Mouse (Mus musculus): ENCODE measurements at regions not wholly inside any gene's neighbourhood (a gene's known extent, or its start where the extent isn't known, plus 50 kb on each side); places are given as distances from the start of the nearest gene placed in this dataset.
"Not testable (repeated sequence)": the region's sequence is repeated elsewhere in the genome, so short reads cannot be mapped to it uniquely, and the experiment has no call there.

DNA sequence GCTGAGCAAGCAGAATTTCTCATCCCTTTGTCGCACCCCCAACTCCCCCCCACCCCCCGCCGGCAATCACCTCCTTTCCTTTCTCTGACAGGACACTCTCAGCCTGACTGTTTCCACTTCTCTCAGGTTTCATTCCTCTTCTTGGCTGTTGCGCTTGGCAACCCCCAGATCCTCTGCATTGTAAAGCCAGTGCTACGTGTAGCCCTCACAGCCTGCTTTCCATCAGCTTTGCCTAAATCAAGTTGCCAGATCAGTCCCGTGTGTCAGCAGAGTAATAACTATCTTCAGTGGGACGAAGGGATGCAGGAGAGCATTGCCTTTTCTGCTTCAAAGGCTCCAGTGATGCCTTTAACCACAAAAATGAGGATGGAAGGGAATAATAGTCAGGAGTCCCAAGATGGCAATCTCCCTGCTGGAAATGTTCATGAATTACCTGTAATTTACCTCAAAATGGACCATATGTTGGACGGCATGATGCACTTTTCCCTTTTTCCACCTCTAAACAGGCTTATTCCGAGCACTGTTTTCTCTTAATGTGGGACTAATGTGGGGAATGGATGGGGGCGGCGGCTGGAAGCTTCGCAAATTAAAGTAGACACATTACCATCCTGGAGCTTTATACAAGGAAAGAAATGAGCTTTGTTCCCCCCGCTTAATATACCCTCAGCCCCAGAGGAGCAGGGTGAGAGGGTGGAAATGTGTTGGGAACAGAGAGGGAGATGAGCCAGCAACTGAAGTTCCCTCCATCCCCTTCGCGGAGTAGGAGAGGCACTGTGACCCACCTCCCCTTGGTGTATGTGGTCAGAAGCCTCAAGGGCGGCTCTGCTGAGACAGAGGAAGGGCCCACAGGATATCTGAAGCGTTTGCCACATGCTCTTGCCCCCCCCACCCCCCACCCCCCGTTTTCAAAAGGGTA is 168.3 kb upstream of the Npvf start:
- DNase-seq (ENCODE audit: low spot score), result no peak

DNA sequence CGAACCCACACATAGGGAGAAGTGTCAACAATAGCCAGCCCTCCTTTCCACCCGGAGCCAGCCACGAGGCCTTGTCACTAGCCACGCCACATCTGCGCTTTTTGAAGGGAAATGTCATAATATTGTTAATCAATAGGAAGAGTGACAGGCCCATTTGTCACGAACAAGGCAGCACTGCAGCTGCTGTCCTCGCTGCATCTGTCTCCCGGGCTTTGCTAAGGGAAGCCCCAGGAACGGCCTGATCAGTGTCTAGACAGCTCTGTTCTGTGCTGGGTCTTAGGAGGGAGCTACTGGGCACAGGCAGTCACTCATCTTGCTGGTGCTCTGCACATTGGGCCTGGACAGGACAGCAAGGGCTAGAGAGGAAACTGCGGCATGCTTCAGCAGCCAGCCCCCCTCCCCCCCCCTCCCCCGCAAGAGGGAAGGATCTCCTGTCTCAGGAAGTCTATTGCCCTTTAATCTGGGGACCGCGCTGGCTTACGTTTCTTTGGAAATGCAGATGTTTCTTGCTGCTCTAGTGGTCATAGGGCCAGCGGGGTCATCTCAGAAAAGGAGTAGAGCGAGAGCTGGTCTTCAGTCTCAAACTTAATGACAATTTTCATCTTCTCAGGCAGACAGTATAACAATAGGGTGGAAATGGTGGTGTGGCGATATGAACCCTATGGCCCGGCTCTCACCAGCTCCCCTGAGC is 169.1 kb upstream of the Npvf start:
- peak; percentile 33 for DNase-seq (ENCODE audit: low spot score)

DNA sequence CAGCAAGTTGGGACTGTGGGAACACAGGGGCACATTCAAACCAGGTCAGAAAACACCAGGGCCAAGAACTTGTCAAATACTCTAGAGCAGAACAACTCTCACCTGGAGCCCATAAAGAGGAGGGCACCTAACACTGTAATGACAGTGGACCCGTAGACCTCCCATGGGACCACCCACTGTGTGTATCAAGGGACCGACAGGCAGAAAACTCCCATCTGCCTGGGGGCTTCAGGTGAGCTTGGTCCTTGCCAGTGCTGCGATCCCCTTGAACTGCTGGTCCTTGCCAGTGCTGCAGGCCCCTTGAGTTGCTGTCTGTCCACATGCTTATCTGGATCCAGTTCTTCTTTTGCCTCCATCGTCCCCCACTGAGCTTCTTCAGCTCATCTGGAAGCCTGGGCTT is 170.2 kb upstream of the Npvf start:
- no peak for DNase-seq (ENCODE audit: low spot score)

DNA sequence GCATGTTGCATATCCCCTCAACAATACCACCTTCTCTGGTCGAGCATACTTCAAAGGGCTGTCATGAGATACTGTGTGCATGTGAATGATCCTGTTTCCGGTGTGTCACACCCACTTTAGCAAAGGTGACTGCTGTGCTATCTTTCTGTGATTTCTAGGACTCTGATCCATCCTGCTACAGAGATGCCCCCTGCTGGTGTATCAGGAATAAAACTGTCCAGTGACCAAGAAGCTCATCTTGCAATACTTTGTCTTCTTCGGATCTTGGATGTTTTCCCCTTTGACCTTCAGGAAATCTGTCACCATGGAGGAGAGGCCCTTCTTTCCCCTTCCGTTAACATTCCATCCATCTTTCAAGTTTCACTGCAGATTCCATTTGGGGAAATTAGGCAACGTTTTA is 177.5 kb upstream of the Npvf start:
- no peak for DNase-seq (ENCODE audit: low spot score)

DNA sequence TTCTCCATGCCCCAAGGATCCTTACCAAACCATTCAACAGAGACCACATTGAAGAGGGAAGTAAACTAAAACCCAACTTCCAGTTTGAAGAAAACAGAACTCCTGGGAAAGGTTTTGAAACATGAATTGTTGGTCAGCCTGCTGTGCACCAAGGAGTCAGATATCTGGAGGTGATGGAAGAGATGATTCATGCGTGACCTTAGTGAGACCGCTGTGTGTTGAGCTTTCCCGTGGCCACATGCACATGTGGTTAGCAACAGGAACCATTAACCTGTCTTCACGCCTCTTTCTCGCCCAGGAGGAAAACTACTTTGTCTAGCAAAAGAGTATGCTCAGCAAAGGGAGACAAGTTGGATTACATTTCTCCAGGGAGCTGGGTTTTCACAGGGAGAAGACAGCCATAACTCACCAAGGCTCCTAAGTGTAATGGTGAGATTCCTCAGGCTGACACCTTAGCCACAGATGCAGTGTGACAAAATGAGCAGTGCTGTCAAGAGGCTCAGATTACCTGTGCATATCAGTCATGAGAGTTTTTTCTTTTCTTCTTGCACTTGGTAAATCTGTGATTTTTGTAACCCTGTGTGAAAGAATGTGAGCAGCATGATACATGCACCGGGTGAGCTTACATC is 181.9 kb upstream of the Npvf start:
- no peak for DNase-seq (ENCODE audit: low spot score)

DNA sequence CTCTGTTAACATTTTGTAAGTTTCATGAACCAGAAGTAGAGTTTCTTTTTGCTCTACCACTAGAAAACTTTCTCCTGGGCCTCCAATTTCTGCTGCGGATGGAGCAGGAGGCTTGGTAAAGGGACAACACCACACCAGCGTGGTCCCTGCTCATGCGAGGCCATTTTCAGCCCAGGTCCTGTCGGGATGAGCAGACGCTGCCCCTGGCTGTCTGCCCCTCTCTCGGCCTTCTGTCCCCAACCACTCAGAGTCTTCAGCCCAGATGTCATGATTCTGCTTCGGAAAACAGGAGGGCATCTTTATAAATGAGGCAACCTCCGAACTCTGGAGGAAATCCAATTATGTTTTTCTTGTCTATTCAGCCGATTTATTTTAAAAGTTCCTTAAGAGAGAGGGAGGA is 186.6 kb upstream of the Npvf start:
- DNase-seq (ENCODE audit: low spot score), result no peak

DNA sequence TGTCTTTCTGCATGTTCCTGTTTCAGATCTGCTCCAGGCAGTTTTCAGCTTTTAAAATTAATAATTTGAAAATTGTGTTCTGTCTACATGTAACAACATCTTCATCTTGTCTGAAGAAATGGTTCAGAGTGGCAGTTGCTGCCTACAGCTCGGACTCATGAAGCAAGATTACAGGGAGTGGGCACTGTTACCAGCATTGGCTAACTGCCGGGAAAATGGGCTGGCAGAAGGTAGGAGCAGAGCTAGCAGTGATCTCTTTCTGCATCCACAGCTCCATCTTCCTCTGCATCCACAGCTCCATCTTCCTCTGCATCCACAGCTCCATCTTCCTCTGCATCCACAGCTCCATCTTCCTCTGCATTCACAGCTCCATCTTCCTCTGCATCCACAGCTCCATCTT is 191.0 kb upstream of the Npvf start:
- DNase-seq (ENCODE audit: low spot score), result not testable (repeated sequence)

DNA sequence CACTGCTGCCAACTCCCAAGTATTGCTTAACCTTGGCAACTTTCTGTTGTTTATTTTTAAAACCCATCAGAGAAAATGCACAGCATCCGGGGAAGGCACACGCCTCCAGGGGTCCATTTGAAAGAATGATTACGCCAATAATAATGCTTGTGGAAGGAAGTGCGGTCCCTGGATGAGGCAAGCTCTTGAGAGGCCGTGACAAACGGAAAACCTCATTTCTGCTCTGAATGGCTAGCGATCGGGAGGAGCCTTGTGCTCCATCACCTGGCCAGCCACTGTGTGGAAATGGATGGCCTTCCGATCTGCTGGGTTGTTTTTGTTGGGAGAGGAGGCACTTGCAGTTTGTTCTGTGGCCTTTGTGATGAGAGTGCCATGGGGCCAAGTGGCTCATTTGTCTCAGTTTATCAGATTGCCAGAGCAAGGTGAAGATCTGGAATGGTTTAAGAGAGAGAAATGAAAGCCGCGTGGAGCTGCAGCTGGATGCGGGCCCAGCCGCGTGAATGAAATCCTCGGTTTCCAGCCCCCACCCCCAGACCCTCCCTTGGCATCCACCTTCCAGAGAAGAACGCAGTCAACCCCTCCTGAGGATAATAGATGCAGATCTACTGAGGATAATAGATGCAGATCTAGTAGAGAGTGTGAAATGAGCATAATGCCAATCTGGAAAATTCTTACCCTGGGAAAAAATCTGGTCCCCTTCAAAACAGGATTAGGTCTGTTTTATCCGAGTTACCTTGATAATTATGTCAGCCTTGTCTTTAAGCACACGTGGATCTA is 192.7 kb upstream of the Npvf start:
- no peak for DNase-seq (ENCODE audit: low spot score)

DNA sequence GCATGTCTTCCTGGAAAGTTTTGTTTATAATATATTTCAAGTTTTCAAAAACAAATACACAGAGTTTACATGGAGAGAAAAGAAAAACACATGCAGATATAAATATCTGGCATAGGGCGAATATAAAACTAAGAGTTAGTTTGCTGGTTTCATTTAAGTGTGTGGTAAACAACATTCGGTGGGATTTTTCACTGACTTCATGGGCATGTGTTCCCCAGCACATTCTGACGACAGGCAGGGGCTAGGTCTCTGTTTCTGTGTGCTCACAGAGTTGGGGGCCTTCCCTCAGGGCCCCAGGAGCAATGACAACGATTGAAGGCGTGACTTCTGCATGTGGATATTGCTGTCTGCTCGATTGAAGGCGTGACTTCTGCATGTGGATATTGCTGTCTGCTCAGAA is 193.3 kb upstream of the Npvf start:
- DNase-seq (ENCODE audit: low spot score), result no peak

DNA sequence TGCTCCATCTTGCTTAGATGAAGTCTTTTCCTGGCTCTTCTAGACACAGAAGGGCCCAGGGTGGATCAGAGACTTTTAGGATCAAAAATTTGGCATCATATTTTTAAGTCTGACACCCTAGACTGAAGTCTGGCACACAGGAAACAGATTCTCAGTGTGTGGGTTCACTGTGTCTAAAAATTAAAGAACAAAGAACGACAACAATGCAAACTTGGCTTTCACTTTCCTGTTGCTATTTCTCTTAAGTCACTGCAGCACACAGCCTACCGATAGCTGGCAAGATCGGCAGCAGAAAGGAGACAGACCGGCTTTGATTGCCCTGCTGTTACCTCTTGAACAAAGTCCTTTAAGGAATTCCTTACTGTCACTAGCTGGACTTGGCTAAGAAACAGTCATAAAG is 204.9 kb upstream of the Npvf start:
- no peak for DNase-seq (ENCODE audit: low spot score)

DNA sequence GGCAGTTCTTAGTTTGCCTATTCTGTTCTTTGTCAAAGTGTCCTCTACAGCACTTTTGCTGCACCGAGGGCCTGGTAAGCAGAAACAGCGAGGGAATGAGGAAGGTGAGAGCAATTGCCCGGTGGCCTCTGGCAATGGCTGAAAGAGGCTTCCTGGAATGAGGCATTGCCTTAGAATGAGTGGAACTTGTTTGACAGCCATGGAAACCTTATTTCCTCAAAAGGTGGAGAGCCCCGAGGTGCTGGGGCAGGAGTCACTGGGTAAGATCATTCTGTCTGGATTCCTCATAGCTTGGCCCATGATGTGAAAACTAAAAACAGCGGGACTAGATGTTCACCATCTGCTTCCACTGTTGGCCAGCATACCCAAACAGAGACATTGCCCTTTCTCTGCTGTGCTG is 223.8 kb upstream of the Npvf start:
- DNase-seq (ENCODE audit: low spot score), result no peak

DNA sequence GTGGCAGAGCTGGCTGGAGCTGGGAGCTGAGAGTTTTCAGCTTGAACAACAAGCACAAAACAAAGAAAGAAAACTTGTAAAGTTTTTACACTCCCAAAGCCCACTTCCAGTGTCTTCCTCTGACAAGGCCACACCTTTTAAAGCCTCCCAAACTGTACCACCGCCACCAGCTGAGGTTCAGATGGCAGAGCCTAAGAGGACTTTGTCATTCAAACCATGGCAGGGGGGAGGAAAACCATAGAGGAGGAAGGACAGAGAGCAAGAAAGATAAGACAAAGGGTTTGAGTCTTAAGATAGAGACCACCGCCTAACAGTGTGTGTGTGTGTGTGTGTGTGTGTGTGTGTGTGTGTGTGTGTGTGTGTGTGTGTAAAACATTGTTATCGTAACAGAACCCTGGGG is 228.1 kb upstream of the Npvf start:
- no peak for DNase-seq (ENCODE audit: low spot score)

DNA sequence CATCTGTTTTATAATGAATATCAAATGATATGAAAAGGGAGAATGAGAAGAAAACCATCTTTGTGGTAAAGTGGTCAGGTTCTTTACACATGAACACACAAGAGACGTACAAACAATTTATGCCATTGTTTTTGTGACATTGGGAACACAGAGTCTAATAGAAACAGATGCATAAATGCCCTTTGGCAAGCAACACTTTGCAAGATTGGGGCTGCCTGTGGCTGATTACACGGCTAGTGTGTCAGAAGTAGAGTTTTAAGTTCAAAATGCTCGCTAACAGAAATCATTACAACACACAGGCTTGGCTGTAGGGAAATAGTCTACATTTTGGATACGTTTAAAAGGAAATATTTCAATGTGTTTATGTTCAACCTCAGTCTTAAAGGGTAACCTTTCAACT is 228.5 kb upstream of the Npvf start:
- no peak for DNase-seq (ENCODE audit: low spot score)

DNA sequence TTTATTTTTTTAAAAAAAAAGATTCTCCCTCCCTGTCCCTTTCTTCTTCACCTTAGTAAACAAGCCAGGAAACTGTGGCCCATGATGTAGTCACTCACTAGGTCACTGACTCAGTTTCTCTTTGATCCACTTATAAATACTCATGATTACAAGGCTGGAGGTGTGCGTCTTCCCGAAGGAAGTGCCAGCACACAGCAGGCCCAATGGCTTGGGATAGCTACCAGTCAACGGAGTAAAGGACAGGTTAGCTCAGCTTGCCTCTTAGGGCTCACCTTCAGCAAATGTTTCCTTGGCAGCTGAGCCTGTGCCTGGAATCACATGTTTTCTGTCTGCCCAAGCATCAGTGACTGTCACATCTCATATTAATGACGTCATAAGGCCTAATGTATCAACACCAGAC is 230.8 kb upstream of the Npvf start:
- DNase-seq (ENCODE audit: low spot score), result no peak

DNA sequence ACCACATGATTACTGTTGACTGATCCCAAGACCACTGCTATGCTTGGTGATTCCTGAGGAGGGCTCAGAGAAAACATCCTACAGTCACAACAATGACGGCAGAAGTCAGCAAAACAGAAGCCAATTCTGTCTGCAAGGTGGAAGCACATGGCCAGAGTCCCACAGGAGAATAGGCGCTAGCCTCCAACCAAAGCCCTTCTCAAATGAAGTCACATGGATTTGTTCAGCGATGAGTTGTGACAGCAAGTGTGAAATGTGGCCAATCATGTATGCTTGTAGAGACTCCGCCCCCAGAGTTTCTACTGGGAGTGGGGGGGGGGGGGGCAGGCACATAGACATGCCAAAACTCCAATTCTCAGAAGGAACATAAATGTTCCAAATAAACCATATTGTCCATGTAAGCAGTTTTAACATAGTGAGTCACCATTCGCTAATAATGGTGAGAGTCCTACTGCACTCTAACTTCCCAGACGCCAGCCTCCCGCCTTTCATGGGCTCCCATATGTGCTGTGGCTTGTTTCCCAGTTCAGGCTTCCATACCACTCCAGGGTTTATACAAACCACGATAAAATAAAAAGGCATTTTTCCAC is 231.6 kb upstream of the Npvf start:
- no peak for DNase-seq (ENCODE audit: low spot score)

DNA sequence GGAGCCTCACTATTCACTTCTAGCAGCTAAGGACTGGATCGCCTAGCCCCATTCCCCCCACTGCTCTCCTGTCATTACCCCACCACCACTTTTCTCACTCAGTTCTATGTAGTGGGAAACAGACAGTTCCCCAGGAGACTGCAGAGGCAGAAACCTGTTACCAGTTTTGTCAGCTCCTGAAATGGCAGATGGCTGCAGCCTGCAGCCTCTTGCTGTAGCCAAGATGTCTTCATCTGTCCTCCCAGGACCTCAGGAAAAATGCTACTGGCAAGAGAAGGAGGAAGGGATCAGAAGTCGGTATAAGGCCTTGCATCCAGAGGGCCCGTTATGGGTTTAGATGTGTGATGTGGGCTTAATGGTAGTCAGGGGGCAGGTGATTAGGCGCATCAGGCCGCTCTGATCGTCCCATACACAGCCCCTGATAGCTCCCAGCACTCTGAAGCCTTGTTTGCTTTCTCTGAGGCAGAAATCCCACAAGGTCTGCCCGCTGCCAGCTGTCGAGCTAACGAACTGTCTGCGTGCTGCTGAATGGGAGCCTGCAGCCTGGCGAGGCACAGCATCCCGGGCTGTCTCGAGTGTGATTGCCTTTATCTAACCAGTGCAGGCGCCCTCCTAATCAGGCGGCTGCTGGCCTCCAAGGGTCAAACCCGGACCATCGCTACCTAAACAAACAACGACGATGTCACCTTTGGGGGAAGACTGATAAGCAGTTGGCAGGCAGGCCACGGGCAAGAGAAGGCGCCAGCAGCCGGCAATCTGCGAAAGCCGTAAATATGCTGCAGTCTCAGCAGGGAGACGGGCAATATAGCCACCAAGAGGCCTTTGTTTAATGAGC is 236.3 kb upstream of the Npvf start:
- peak; percentile 74 for DNase-seq (ENCODE audit: low spot score)

DNA sequence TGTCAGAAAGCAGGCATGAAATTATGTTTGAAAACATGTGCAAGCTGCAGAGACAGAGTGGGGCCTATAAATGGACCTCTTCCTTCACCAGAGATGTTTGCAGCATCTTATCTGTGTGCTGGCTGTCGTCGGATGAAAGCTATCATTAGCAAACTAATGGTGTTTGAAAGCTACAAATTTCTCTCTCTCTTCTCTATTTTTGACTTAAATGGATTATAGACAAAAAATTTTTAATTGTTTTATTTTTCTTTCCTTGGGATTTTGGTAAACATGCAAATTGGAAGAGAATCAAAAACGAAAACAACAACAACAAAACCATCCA is 236.9 kb upstream of the Npvf start:
- no peak for DNase-seq (ENCODE audit: low spot score)

DNA sequence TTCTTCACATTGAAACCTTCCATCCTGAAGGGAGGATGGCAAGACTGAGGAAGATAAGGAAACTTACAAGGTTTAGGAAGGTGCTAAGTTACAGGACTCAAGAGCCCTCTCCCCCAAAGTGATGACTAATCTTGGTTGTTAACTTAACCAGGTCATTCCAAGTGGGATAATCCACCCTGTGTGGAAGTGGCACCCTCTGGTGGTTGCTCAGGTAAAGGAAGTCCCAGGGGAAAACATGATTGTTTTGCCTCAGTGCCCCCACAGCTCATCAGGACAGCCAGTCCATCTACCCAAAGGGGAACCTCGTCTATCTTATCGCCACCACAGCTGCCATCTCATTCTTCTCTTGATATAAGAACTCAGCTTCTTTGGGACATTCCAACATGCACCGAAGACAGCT is 244.6 kb upstream of the Npvf start:
- no peak for DNase-seq (ENCODE audit: low spot score)

DNA sequence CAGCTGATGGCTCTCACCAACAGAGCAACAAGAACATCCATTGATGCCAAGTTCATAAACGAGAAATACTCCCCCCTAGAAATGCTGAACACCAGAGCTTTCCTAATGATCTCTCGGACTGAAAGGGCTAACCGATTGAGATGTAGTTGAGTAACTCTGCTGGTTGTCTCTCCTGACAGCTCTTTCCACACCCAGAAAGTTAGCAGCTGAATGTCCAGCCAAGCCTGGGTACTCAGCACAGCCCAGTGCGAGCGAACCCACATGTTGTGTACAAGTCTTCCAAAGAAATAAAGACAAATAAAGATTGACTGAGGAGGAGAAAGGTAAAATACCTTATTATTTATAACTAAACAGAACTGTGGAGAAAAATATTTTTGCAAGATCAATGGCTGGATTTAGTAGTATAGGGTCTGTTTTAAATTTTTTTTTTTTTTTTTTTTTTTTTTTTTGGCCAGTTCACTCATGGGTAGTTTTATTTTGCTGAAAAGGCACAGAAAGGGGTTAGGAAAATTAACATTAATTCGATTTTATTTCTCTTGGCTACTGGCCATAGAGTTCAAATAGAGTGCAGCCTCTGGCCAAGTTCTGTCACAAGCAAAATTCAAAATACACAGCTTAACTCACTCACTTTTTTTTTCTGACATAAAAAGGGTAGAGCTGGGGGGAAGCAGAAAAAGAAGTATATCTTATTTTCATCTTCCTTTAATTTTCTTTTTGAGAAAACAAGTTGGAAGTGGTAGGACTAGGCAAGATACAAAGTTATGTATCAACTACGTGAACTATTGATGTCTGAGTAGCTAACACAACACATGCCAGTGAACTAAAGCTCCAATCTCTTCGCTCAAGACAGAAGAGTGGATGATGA is 261.2 kb upstream of the Npvf start:
- no peak for DNase-seq (ENCODE audit: low spot score)

DNA sequence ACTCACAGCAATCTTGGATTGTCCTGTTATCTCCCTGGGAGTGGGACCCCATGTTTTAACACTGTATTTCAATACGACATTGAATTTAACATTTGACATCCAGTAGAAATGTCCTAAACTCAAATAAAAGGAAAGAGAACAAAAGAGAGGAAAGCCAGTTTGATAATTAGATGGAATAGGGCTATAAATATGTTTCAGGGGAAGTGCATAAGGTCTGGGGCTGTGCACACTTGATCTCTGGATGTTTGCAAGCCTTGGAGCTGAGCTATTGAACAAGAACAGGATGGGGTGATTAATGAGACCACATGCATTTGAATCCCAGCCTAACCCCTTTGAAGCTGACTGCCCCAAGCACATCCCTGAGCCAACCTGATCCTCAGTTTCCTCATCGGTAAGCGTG is 264.0 kb upstream of the Npvf start:
- no peak for DNase-seq (ENCODE audit: low spot score)

Measured in yolk sac, embryonic 10.5 days (tissue).